Mouse (Mus musculus): ENCODE results near the gene Dync1li2. TPM values are rescaled to one million over a fixed set of nuclear protein-coding genes. Genes with fewer than 3 reads are reported as not detected.

The Dync1li2 gene
- polyA plus RNA-seq, 1 experiment from 2014 or later, result 61.1 TPM

DNA sequence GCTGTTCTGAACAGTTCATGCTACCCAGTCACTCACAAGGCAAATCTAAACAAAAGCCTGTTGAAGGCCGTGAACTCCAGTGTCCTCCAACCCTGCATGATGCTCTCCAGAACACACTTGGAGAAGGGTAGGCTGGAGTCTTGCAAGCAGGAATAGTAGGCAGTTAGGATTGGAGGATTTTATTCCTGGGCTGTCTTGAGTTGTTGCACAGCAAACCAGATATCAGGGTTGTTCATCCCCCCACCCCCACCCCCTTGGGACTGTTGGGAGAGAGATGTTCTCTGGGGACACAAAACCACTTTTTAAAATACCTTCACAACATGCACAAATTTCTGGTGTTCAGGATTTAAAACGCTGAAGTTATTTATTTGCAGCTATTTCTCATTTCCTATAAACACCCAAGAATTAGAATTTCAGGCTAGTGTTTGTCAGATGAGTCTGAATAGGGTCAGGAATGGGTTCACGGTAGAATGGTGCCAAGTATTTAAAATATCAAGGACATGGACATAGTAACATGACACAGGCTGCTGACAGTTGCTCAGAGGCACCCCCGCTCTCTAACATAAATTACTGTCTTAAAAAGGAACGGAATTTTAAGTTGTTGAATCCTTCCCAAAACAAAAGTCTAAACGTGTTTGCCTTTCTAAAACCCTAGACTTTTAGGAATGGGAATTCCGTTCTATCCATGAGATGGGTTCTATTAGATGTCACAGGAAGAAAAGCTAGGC is 29.9 kb downstream of the Dync1li2 start:
- no peaks in the 10 kb centered on the region for H3K27me3 ChIP-seq
- 46% methylated on average over 7 of the region's 7 CpGs for WGBS
- H3K9ac ChIP-seq, result no peak overlapping the region
- peaks cover 10% of the 10 kb centered on the region for H3K36me3 ChIP-seq
- H3K9me3 ChIP-seq, result no peaks in the 10 kb centered on the region
- H3K4me1 ChIP-seq, result no peaks in the 10 kb centered on the region
- no peak for ATAC-seq (ENCODE audit: borderline replicate concordance, extremely low read depth, low FRiP score, low TSS enrichment)
- no peak overlapping the region for H3K4me3 ChIP-seq
- H3K4me2 ChIP-seq, result no peak overlapping the region
- no peak overlapping the region for H3K27ac ChIP-seq

DNA sequence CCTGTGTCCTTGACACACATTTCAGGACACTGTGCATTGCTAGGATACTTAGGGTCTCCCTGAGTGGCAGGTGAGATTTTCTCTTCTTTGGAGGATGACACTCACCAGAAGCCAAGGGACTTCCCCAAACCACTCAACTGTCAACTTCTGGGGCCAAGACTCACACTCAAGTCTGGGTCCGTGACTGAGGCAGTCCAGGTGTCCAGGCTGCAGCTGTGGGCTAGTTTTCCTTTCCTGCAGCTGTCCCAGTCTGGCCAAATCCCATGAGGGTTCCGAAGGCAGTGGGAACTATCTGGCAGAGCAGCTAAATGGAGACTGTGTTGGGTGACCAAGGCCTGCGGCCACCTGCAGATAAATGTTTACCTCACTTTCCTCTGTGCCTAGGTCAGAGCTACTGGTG is 30.9 kb downstream of the Dync1li2 start:
- Histone ChIP-seq H3K27ac (no peak overlapping the region), H3K9ac (no peak overlapping the region), H3K4me2 (no peak overlapping the region), H3K27me3 (no peaks in the 10 kb centered on the region), H3K9me3 (no peaks in the 10 kb centered on the region), H3K4me1 (no peaks in the 10 kb centered on the region), H3K36me3 (peaks cover under 1% of the 10 kb centered on the region), H3K4me3 (no peak overlapping the region)
- ATAC-seq (ENCODE audit: borderline replicate concordance, extremely low read depth, low FRiP score, low TSS enrichment), result no peak
- WGBS, result 81% methylated on average over 3 of the region's 3 CpGs

DNA sequence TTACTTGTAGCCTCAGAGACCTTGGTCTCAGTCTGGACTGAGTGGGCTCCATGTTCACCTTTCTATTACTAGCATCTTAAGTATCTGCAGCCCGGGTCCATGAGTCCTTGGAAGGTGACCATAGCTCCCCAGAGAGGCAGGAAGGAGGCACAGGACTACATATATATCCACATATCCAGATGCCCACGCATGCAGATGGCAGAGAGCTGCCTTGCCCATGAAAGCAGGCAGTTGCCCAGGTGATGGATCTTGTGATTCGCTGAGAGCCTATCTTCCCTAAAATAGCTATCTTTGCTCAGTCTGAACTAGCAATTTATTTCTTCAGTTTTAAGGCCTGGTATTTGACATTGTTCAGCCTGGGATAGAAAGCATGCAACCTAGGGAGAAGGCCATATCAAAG is 31.4 kb downstream of the Dync1li2 start:
- Histone ChIP-seq H3K27ac (no peak overlapping the region), H3K27me3 (no peaks in the 10 kb centered on the region), H3K4me1 (no peaks in the 10 kb centered on the region), H3K36me3 (no peaks in the 10 kb centered on the region), H3K9me3 (no peaks in the 10 kb centered on the region), H3K9ac (no peak overlapping the region), H3K4me3 (no peak overlapping the region), H3K4me2 (no peak overlapping the region)
- WGBS, result 83% methylated on average over 3 of the region's 3 CpGs
- no peak for ATAC-seq (ENCODE audit: borderline replicate concordance, extremely low read depth, low FRiP score, low TSS enrichment)

DNA sequence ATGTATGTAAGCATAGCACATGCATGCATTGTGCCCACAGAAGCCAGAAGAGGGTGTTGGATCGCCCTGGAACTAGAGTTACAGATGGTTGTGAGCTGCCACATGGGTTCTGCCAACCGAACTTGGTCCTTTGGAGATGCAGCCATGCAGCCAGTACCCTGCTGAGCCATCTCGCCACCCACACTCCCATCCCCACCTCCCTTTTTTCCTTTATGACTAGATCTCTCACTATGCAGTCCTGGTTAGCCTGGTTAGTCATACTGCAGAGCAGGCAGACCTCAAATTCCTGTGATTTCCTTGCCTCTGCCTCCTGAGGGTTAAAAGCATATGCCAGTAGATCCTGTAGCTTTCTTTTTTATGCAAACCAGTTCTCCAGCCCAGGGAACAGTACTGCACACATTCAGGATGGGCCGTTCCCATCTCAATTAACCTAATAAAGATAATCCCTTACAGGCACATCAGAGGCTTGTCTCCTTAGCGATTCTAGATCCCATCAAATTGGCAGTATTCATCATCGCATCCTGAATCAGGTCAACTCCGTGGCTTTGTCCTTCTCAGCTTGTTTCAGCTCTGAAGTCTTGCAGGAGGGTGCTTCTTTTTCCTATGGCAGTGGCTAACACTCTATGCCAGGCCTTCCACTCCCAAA is 32.1 kb downstream of the Dync1li2 start:
- H3K27ac ChIP-seq, result no peak overlapping the region
- H3K4me2 ChIP-seq, result no peak overlapping the region
- no peak for ATAC-seq (ENCODE audit: borderline replicate concordance, extremely low read depth, low FRiP score, low TSS enrichment)
- H3K9ac ChIP-seq, result no peak overlapping the region
- H3K4me3 ChIP-seq, result no peak overlapping the region
- no peaks in the 10 kb centered on the region for H3K9me3 ChIP-seq
- peaks cover 2% of the 10 kb centered on the region; the same call in 1 of the 2 replicates for H3K4me1 ChIP-seq
- 69% methylated on average over 7 of the region's 7 CpGs for WGBS
- H3K27me3 ChIP-seq, result no peaks in the 10 kb centered on the region
- H3K36me3 ChIP-seq, result no peaks in the 10 kb centered on the region

DNA sequence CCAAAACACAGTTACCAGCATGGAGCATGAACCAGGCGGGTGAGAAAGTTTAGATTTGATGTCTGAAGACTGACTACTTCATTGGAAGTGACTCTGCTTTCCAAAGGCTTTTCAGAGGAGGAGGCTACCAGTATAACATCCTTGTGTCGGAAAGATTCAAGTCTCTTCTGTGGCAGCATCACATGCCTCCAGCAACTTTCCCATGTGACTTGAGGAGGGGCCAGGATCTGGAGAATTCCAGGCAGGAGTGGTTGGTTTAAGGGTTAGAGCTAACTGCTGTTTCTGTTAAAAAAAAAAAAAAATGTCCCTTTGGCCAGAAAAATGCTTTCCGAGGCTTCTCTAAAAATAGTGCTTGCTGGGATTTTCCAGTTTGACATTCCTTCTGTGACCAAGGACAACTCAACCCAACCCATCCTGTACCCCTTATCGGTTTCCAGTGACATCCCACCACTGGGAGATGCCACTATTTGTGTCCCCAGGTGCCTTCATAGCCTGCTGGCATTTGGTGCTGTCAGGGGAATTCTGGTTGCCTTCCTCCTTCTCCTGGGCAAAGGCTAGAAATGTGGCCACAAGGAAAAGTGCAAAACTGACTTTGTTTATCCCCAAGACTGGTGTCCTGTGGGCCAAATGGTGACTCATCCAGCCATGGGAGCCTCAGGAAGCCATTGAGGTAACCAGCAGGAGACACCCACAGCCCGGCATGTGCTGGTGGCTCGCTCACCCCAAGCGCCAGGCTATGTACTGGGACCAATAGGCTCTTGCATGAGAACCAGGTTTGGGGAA is 34.3 kb downstream of the Dync1li2 start:
- no peak overlapping the region for H3K27ac ChIP-seq
- no peak overlapping the region for H3K4me2 ChIP-seq
- H3K4me3 ChIP-seq, result no peak overlapping the region
- WGBS, result 74% methylated on average over 7 of the region's 7 CpGs
- no peaks in the 10 kb centered on the region for H3K9me3 ChIP-seq
- H3K27me3 ChIP-seq, result no peaks in the 10 kb centered on the region
- no peaks in the 10 kb centered on the region for H3K36me3 ChIP-seq
- ATAC-seq (ENCODE audit: borderline replicate concordance, extremely low read depth, low FRiP score, low TSS enrichment), result no peak
- peaks cover 7% of the 10 kb centered on the region; the same call in 1 of the 2 replicates for H3K4me1 ChIP-seq
- H3K9ac ChIP-seq, result no peak overlapping the region

DNA sequence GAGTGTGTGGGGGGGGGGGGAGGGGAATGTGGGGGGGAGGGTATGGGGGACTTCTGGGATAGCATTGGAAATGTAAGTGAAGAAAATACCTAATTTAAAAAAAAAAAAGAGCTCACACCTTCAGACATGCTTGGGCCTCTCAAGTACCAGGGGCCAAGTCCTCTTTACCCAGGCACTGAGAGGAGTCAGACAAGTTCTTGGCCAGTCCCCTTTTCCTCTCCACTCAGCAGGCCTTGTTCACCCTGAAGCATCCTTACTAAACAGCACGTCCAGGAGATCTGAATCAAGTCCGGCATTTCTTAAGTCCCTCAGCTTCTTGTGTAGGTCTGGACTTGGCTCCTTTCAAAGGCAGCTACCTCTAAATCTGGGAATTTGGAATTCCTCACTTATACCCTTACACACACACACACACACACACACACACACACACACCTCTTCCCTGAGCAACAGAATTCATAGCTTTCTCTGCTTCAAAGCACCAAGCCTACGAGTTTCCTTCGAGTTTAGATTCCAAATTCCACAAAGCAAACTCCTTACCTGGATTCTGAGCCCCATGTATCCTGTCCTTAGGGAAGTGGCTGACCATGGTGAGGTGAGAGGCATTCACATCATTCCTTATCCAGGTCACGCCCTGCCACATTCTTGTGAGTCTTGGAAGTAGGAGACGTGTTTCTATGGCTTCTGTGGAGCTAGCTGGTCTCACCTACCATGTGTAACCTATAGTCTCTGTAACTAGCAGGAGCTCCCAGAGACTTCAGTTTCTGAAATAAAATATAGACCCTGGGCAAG is 36.3 kb downstream of the Dync1li2 start:
- peaks cover 7% of the 10 kb centered on the region; the same call in 1 of the 2 replicates for H3K4me1 ChIP-seq
- H3K4me2 ChIP-seq, result no peak overlapping the region
- H3K4me3 ChIP-seq, result no peak overlapping the region
- H3K27me3 ChIP-seq, result no peaks in the 10 kb centered on the region
- H3K9me3 ChIP-seq, result no peaks in the 10 kb centered on the region
- no peaks in the 10 kb centered on the region for H3K36me3 ChIP-seq
- peak overlapping the region; percentile 5; the same call in 1 of the 2 replicates for H3K27ac ChIP-seq
- no peak overlapping the region for H3K9ac ChIP-seq
- WGBS, result 65% methylated on average over 6 of the region's 6 CpGs
- ATAC-seq (ENCODE audit: borderline replicate concordance, extremely low read depth, low FRiP score, low TSS enrichment), result peak; percentile 56; the same call in 1 of the 2 replicates

DNA sequence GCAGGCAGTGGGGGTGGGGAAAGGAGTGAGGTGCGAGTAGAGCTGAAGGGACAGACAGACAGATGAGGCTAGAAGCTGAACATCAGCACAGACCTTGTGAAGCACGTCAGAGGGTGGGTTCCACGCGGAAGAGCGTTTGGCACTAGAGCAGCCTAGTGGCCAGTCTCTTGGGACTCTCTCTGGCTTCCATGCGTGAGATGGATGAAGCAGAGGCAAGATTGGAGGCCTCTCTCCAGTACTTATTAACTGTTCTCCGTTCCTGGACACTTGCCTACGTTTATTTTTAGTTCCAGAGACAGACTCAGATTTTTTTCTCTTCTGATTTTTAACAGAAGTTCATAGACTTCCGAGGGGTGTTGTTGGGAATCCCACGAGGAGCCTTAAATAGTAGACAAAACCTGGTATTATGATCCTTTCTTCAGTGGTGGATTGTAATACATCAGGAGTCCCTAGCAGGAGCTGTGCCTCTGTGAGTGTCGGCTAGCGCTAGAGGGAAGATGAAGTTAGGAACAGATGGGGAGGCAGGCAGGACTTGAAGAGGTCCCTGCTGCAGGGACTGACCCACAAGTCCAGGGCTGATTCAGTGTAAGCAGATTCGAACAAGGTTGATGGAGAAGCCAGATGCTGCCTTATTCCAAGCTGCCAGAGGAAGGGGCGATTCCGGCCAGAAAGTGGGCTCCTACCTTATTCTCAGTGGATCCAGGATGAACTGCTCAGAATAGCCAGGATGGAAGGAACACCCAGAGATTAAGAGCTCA is 37.2 kb downstream of the Dync1li2 start:
- H3K27me3 ChIP-seq, result no peaks in the 10 kb centered on the region
- no peak overlapping the region for H3K9ac ChIP-seq
- WGBS, result 46% methylated on average over 15 of the region's 15 CpGs
- H3K4me1 ChIP-seq, result peaks cover 7% of the 10 kb centered on the region; the same call in 1 of the 2 replicates
- no peak overlapping the region for H3K4me2 ChIP-seq
- ATAC-seq (ENCODE audit: borderline replicate concordance, extremely low read depth, low FRiP score, low TSS enrichment), result no peak
- H3K4me3 ChIP-seq, result no peak overlapping the region
- no peaks in the 10 kb centered on the region for H3K9me3 ChIP-seq
- no peaks in the 10 kb centered on the region for H3K36me3 ChIP-seq
- peak overlapping the region; percentile 33; the same call in 1 of the 2 replicates for H3K27ac ChIP-seq

DNA sequence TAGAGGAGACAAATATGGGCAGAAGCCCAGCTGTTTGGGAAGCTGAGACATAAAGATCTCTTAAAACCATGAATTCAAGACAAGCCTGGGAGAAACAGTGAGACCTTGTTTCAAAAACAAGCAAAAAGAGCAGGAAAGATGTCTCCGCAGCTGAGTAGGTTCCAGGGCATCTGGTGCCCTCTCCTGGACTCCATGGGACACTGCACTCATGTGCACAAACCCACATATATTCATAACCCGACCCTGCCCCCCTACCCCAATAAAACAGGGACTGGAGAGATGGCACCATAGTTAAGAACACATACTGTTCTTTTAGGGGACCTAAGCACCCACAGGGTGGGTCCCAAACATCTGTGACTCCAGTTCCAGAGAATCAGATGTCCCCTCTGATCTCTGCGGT is 39.3 kb downstream of the Dync1li2 start:
- Histone ChIP-seq H3K9me3 (no peaks in the 10 kb centered on the region), H3K27ac (no peak overlapping the region), H3K9ac (no peak overlapping the region), H3K4me3 (no peak overlapping the region), H3K4me1 (peaks cover 7% of the 10 kb centered on the region; the same call in 1 of the 2 replicates), H3K27me3 (no peaks in the 10 kb centered on the region), H3K36me3 (no peaks in the 10 kb centered on the region), H3K4me2 (no peak overlapping the region)
- ATAC-seq (ENCODE audit: borderline replicate concordance, extremely low read depth, low FRiP score, low TSS enrichment), result no peak
- WGBS, result 75% methylated on average over 3 of the region's 3 CpGs

DNA sequence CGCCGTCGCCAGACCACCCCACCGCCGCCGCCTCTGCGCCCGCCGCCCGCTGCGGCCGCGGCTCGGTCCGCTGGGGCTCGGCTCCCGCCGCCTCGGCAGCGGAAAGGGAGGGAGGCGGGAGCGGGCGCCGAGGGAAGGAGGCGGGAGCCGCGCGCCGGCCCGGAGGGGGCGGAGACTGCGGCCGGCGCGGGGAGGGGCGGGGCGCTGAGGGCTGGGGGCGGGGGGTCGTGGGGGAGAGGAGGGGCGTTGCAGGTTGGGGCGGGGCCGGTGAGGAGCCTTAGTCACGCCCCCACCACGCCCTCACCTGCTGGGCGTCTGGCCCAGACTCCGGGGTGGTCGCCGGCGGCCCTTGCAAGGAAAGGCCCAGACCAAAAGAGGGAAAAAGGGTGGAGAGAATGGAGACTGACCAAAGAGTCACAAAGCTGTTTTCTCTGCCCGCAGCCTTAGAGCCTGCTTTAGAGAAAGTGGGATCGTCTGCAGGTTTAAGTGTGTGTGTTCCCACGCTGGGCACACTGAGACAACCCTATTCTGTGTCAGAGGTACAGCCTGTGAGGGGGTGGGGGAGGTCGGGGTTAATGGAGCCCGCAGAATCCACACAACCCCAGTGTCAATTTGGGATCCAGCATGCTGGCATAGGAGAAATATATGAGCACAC is 47.0 kb downstream of the Dync1li2 start, which contains the start of gene Cmtm4:
TSS of gene Cmtm4 (minus strand) at position 105 of the 655 bp plus-strand sequence.
- Histone ChIP-seq H3K4me1 (peaks cover 22% of the 10 kb centered on the region), H3K4me2 (peak within 1 kb of the TSS; percentile 97), H3K9me3 (0 out of 2 replicates have a peak, but pooled peaks cover 5% of the 10 kb centered on the region), H3K4me3 (peak within 1 kb of the TSS; percentile 87), H3K27me3 (no peaks in the 10 kb centered on the region), H3K9ac (peak within 1 kb of the TSS; percentile 86), H3K27ac (peak within 1 kb of the TSS; percentile 80), H3K36me3 (no peaks in the 10 kb centered on the region)
- peak; percentile 84 for ATAC-seq (ENCODE audit: borderline replicate concordance, extremely low read depth, low FRiP score, low TSS enrichment)
- WGBS, result 2% methylated on average over 29 of the region's 54 CpGs
